Mouse (Mus musculus) liver, embryonic 11.5 days (tissue): ENCODE results near the gene Iqcd. TPM values are rescaled to one million over a fixed set of nuclear protein-coding genes. Genes with fewer than 3 reads are reported as not detected.

Experiments used
- ATAC-seq: fragments of 200-750 bp; cut with Nextera tagmentation; replicated peaks from 2 replicates; pipeline ENCODE4 v1.8.0; 2017; ENCODE audit warnings: moderate number of reproducible peaks, mild to moderate bottlenecking, moderate TSS enrichment, moderate library complexity; ENCODE audit not compliant: low FRiP score
- DNase-seq: peaks from one replicate; pipeline ENCODE4 v3.0.0-alpha.2; 2017; ENCODE audit warnings: low spot score
- H3K27ac ChIP-seq: fragments of 300-500 bp; sonication (generic); 2 replicates; pipeline ENCODE4 v1.5.1; 2014; ENCODE audit warnings: mild to moderate bottlenecking, low read depth, low read length, control low read depth
- H3K27me3 ChIP-seq: fragments of 300-500 bp; sonication (generic); replicated peaks from 2 replicates; pipeline ENCODE4 v1.6.1; 2014; ENCODE audit warnings: low read length, mixed read lengths; ENCODE audit not compliant: control insufficient read depth, insufficient read depth
- H3K36me3 ChIP-seq: fragments of 300-500 bp; sonication (generic); 2 replicates; pipeline ENCODE4 v1.6.1; 2014; ENCODE audit warnings: mild to moderate bottlenecking, low read length, moderate library complexity, mixed read lengths; ENCODE audit not compliant: control insufficient read depth, insufficient read depth
- H3K4me1 ChIP-seq: fragments of 300-500 bp; sonication (generic); replicated peaks from 2 replicates; pipeline ENCODE4 v1.6.1; 2014; ENCODE audit warnings: low read length, mixed read lengths; ENCODE audit not compliant: control insufficient read depth, insufficient read depth
- H3K4me2 ChIP-seq: fragments of 300-500 bp; sonication (generic); 2 replicates; pipeline ENCODE4 v1.6.1; 2014; ENCODE audit warnings: mild to moderate bottlenecking, control low read depth, moderate library complexity
- H3K4me3 ChIP-seq: fragments of 300-500 bp; sonication (generic); 2 replicates; pipeline ENCODE4 v1.5.1; 2014; ENCODE audit warnings: low read depth, low read length, control low read depth
- H3K9ac ChIP-seq: fragments of 300-500 bp; sonication (generic); 2 replicates; pipeline ENCODE4 v1.6.1; 2014; ENCODE audit warnings: low read depth, low read length, control low read depth
- H3K9me3 ChIP-seq: fragments of 300-500 bp; sonication (generic); 2 replicates; pipeline ENCODE4 v1.6.1; 2016; ENCODE audit warnings: low read length, inconsistent platforms, mixed read lengths; ENCODE audit not compliant: control insufficient read depth
- WGBS: fragments of 180-500 bp; shearing (Covaris S2); extraction: QIAGEN DNeasy Blood & Tissue Kit; methylation state at CpG from one replicate; pipeline ENCODE4 v1.1.7; 2014; 5-methylcytosine and 5-hydroxymethylcytosine counted together
- polyA plus RNA-seq: library from polyadenylated mRNA; unstranded; fragments of >200 nt; fragmentation: Nextera tagmentation; extraction: Ambion mirVana; gene quantifications from 2 replicates; pipeline ENCODE4 v1.2.1, GENCODE M21; 2014

The Iqcd gene
- 1.3 and 1.5 TPM in 2 replicates for polyA plus RNA-seq

- under 1% methylated on average over 35 of the region's 35 CpGs for WGBS
- peaks cover 36% of the 10 kb centered on the region for H3K4me1 ChIP-seq
- H3K9me3 ChIP-seq: peaks cover 3% of the 10 kb centered on the region; the same call in 1 of the 2 replicates
Measured at GRCm38 (mm10) chr5:120588569-120589094, at the start of gene Iqcd, which contains the start of gene Tpcn1. Gene Iqcd (plus strand): TSS chr5:120589016. Gene Tpcn1 (minus strand): TSS chr5:120588673.

GRCm38 (mm10) chr5:120548236-120548850, 40.5 kb upstream of the Iqcd start:
- WGBS: 76% methylated on average over 11 of the region's 11 CpGs
- H3K4me3 ChIP-seq: no peak overlapping the region
- no peak overlapping the region for H3K27ac ChIP-seq
- DNase-seq: no peak
- 0 out of 2 replicates have a peak, but pooled peaks have one; percentile 33 for ATAC-seq
- H3K36me3 ChIP-seq: peaks cover 24% of the 10 kb centered on the region
- H3K4me1 ChIP-seq: no peaks in the 10 kb centered on the region
- no peaks in the 10 kb centered on the region for H3K27me3 ChIP-seq
- H3K9me3 ChIP-seq: no peaks in the 10 kb centered on the region
- H3K4me2 ChIP-seq: no peak overlapping the region
- no peak overlapping the region for H3K9ac ChIP-seq

More at GRCm38 (mm10) chr5:120588569-120589094, at the start of gene Iqcd, which contains the start of gene Tpcn1:
- Histone ChIP-seq H3K36me3 (peaks cover 14% of the 10 kb centered on the region), H3K27me3 (no peaks in the 10 kb centered on the region), H3K4me2 (peak within 1 kb of the TSS; percentile 97), H3K9ac (peak within 1 kb of the TSS; percentile 88), H3K27ac (peak within 1 kb of the TSS; percentile 84), H3K4me3 (peak within 1 kb of the TSS; percentile 93)
- peak; percentile 99 for DNase-seq
- ATAC-seq: peak; percentile 94

- no peak overlapping the region for H3K4me2 ChIP-seq
- H3K27ac ChIP-seq: no peak overlapping the region
- no peaks in the 10 kb centered on the region for H3K27me3 ChIP-seq
- WGBS: 74% methylated on average over 5 of the region's 5 CpGs
- no peak overlapping the region for H3K9ac ChIP-seq
- no peaks in the 10 kb centered on the region for H3K4me1 ChIP-seq
- ATAC-seq: no peak
- no peak overlapping the region for H3K4me3 ChIP-seq
- peaks cover 31% of the 10 kb centered on the region for H3K36me3 ChIP-seq
- H3K9me3 ChIP-seq: no peaks in the 10 kb centered on the region
- DNase-seq: no peak
Measured at GRCm38 (mm10) chr5:120550137-120550536, 38.7 kb upstream of the Iqcd start.

GRCm38 (mm10) chr5:120550673-120551072, 38.1 kb upstream of the Iqcd start:
- ATAC-seq: no peak
- H3K27ac ChIP-seq: no peak overlapping the region
- no peak overlapping the region for H3K4me3 ChIP-seq
- H3K4me2 ChIP-seq: no peak overlapping the region
- WGBS: 96% methylated on average over 5 of the region's 5 CpGs
- no peaks in the 10 kb centered on the region for H3K4me1 ChIP-seq
- no peak for DNase-seq
- H3K9me3 ChIP-seq: no peaks in the 10 kb centered on the region
- H3K27me3 ChIP-seq: no peaks in the 10 kb centered on the region
- no peak overlapping the region for H3K9ac ChIP-seq
- H3K36me3 ChIP-seq: peaks cover 35% of the 10 kb centered on the region

GRCm38 (mm10) chr5:120555871-120556270, 32.9 kb upstream of the Iqcd start:
- ATAC-seq: no peak
- no peaks in the 10 kb centered on the region for H3K27me3 ChIP-seq
- no peak overlapping the region for H3K9ac ChIP-seq
- peaks cover 29% of the 10 kb centered on the region for H3K4me1 ChIP-seq
- DNase-seq: no peak
- 90% methylated on average over 24 of the region's 24 CpGs for WGBS
- no peaks in the 10 kb centered on the region for H3K9me3 ChIP-seq
- peaks cover 47% of the 10 kb centered on the region for H3K36me3 ChIP-seq
- no peak overlapping the region for H3K27ac ChIP-seq
- H3K4me2 ChIP-seq: no peak overlapping the region
- no peak overlapping the region for H3K4me3 ChIP-seq

GRCm38 (mm10) chr5:120558041-120558440, 30.8 kb upstream of the Iqcd start:
- DNase-seq (no peak), ATAC-seq (no peak)
- Histone ChIP-seq H3K27me3 (no peaks in the 10 kb centered on the region), H3K4me3 (no peak overlapping the region), H3K4me1 (peaks cover 38% of the 10 kb centered on the region), H3K36me3 (peaks cover 40% of the 10 kb centered on the region), H3K9ac (no peak overlapping the region), H3K4me2 (peak overlapping the region; percentile 59; the same call in 1 of the 2 replicates), H3K9me3 (no peaks in the 10 kb centered on the region), H3K27ac (peak overlapping the region; percentile 52; the same call in 1 of the 2 replicates)
- 74% methylated on average over 8 of the region's 8 CpGs for WGBS

- peak overlapping the region; percentile 29 for H3K4me3 ChIP-seq
- 30% methylated on average over 14 of the region's 14 CpGs for WGBS
- no peaks in the 10 kb centered on the region for H3K9me3 ChIP-seq
- peak overlapping the region; percentile 59 for H3K4me2 ChIP-seq
- peak overlapping the region; percentile 52 for H3K27ac ChIP-seq
- DNase-seq: no peak
- H3K9ac ChIP-seq: peak overlapping the region; percentile 37; the same call in 1 of the 2 replicates
- peaks cover 43% of the 10 kb centered on the region for H3K4me1 ChIP-seq
- H3K27me3 ChIP-seq: no peaks in the 10 kb centered on the region
- H3K36me3 ChIP-seq: peaks cover 34% of the 10 kb centered on the region
- ATAC-seq: peak; percentile 44
Measured at GRCm38 (mm10) chr5:120558762-120559161, 30.1 kb upstream of the Iqcd start.

GRCm38 (mm10) chr5:120560129-120560615, 28.6 kb upstream of the Iqcd start:
- H3K27ac ChIP-seq: peak overlapping the region; percentile 84
- H3K4me2 ChIP-seq: peak overlapping the region; percentile 59
- WGBS: 40% methylated on average over 9 of the region's 9 CpGs
- peak overlapping the region; percentile 42 for H3K4me3 ChIP-seq
- peak overlapping the region; percentile 39; the same call in 1 of the 2 replicates for H3K9ac ChIP-seq
- no peak for ATAC-seq
- no peak for DNase-seq
- peaks cover 52% of the 10 kb centered on the region for H3K4me1 ChIP-seq
- H3K27me3 ChIP-seq: no peaks in the 10 kb centered on the region
- peaks cover 23% of the 10 kb centered on the region for H3K36me3 ChIP-seq
- H3K9me3 ChIP-seq: no peaks in the 10 kb centered on the region
